Mouse (Mus musculus) layer of hippocampus, postnatal 25 days (tissue): ENCODE results near the gene Pitpnc1. TPM values are rescaled to one million over a fixed set of nuclear protein-coding genes. Genes with fewer than 3 reads are reported as not detected.

Source experiments
- DNase-seq, 2 experiments: peaks; one replicate each; pipeline ENCODE4 v3.0.0; 2022; ENCODE audit warnings: mixed read lengths in 2 of 2, low spot score in 1 of 2; ENCODE audit errors: extremely low spot score in 1 of 2
- total RNA-seq, 2 experiments: library from RNA; stranded (reverse); gene quantifications; 2 replicates each; pipeline ENCODE4 v1.2.3; 2021

Gene Pitpnc1
- total RNA-seq, 2 experiments from 2014 or later: 53.6 to 58.3 TPM

GRCm38 (mm10) chr11:107410090-107410732 is 60.3 kb downstream of the Pitpnc1 start:
- no peak for DNase-seq

DNA sequence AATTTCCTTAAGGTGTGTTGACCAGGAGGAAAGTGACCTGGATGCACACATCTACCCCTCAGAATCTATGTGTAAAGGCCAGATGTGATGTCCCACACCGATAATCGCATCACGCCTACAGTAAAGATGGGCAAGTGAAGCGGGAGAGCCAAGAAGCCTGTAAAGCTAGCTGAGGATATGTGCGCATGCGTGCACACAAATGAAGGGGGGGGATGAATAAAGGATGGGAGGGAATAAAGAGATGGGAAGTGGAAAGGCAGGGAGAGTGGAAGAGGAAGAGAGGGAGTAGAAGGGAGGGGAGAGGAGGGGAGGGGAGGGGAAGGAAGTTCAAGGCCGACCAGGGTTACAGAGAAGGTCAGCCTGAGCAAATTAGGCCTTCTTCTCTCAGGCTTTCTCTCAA is 61.6 kb downstream of the Pitpnc1 start:
- DNase-seq: no peak

- no peak for DNase-seq
These were observed 62.8 kb downstream of the Pitpnc1 start for GRCm38 (mm10) chr11:107407698-107408097.

- no peak for DNase-seq
These were observed 64.7 kb downstream of the Pitpnc1 start for GRCm38 (mm10) chr11:107405606-107406333.

DNA sequence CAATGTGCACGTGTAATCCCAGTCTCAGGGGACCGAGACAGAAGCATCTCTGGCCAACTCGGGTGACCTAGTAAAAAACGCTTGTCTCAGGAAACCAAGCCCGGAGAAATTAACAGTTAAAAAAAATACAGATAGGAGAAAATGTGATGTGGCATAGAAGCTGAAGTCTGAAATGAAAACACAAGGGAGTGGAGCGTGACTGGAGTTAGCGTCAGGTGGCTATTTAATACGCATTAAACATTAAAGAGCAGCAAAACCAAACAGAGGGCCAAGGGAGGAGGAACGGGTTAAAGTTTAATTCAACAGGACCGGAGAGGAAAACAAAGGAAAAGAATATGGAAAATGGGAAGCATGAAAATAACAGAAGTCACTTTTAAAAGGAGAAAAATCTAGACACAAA is 67.2 kb downstream of the Pitpnc1 start:
- DNase-seq: no peak

DNA sequence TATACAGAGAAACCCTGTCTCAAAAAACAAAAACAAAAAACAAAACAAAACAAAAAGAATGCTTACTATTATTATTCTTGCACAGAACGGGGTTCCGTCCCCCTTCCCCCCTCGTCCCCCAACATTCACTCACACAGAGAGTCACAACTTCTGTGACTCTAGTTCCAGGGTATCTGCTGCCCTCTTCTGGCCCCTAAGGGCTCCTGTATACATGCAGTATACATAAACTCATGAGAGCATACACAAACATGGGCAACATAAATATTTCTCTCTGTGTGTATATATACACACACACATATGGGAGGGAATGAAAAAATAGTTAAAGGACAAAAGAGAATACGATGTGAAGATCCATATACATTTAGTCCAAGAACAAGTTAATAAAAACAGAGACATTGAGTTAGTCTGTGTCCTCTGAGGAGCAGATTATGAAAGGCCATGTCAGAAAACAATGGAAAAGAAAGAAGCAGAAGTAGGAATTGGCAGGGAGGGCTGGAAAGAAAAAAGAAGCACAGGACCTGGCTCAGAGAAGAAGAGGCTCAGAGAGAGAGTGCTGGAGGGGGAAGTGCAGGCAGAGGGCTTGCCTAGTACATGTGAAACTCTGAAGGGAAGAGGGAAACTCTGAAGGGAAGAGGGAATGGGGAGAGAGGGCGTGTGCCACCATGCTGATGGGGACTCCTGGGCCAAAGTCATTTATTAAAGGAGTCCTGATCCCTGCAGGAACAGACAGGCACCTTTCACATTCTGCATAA is 68.5 kb downstream of the Pitpnc1 start:
- DNase-seq: no peak

DNA sequence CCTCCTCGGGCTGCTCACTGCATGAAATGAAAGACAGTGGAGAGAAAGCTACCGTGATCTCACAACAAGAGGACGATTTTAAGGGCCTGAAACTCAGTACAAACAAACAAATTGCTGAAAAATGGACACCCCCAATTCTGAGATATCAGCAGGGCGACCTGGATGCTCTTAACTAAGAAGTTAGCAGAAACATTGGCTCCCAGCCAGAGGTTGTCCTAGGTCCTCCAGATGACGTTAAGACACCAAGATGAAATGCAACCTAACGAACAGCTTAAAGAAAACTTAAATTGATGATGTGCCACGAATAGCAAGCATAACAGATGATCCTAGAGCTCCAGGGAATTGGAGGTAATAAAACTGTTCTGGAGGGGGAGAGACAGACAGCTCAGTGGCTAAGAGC is 69.7 kb downstream of the Pitpnc1 start:
- DNase-seq: no peak

GRCm38 (mm10) chr11:107400005-107400404 is 70.5 kb downstream of the Pitpnc1 start:
- DNase-seq: no peak

- DNase-seq: no peak
These were observed 73.0 kb downstream of the Pitpnc1 start for GRCm38 (mm10) chr11:107397326-107397998.

GRCm38 (mm10) chr11:107394245-107394644 is 76.3 kb downstream of the Pitpnc1 start:
- DNase-seq: no peak

- no peak for DNase-seq
These were observed 76.7 kb downstream of the Pitpnc1 start for GRCm38 (mm10) chr11:107393828-107394165.

DNA sequence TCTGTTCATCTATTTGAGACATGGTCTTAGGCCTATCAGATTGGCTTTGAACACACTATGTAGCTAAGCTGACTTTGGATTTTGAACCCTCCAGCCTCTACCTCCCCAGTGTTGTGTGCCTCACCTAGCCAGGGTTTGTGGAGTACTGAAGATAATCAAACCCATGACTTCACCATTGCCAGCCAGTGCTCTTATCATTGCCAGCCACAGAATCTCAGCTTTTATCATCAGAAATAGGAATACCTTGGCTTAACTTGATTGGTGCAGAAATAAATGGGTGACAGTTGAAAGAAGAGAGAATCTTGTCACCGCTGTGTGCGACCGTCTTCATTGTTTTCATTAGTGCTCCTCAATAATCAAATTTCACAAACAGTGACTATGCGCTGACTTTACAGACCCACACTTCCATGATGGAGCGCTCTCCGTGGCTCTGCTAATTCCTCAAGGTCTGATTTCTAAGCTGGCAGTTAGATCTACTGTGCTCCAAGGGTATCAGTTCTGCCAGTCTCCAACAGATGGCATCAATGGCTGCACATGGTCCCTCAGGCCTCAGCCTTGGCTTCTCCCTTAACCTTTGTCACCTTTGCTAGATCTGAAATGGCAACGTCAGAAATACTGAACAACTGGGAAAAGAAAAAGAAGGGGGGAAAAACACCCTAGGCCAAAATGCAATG is 77.2 kb downstream of the Pitpnc1 start:
- no peak for DNase-seq

DNA sequence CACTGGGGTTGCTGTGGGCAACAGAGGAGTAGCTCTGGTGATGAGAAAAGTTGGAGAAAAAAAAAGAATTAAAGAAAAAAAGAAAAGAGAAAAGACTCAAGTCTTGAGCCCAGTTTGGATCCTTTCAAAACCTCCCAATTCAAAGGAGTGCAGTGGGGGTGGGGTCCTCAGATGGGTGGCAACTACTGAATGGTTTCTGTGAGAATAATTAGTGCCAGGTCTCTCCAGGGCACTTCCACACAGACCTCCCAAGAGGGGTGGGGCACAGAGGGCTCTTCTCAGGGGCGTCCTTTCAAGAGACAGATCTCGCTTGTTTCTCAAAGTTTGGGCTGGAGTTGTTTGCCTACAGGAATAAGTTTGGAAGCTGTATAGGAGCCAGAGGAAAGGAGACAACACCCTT is 80.0 kb downstream of the Pitpnc1 start:
- no peak for DNase-seq

DNA sequence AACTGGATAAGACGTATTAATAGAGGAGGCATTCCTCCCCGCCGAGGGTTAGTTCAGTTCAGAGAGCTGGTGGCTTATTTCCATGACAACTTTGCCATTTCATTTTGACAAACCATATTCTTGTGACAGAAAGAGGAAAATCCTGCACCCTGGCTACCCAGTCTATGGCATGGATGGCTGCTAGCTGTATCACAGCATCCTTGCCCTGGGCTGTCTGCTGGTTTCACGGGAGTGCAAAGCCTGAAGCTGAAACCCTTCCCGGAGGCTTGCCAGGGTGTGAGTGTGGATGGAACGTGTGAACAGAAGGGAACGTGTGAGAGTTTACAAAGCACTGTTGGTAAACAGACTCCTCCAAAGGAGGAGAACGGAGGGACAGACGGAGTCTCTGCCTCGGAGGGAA is 80.5 kb downstream of the Pitpnc1 start:
- DNase-seq: no peak

DNA sequence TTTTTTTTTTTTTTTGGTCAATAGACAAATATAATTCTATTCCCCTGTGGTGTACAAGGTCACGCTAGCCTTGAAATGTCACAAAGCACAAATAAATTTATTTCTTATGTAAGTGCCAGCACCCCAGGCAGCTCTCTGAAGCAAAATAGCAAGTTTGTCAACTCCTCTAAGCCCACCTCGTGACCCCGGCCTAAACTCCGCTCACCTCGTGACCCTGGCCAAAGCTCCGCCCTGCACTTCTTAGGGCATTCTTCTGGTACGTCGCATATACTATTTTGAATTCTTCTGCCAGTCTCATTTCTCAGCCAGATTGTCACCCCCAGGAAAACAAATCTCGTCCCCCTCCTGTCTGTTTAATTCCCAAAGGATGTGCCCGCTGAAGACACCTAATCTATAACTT is 84.0 kb downstream of the Pitpnc1 start:
- DNase-seq: no peak

- peak in 1 of 2 experiments; percentile 35 for DNase-seq
These were observed 85.2 kb downstream of the Pitpnc1 start for GRCm38 (mm10) chr11:107385306-107385705.

DNA sequence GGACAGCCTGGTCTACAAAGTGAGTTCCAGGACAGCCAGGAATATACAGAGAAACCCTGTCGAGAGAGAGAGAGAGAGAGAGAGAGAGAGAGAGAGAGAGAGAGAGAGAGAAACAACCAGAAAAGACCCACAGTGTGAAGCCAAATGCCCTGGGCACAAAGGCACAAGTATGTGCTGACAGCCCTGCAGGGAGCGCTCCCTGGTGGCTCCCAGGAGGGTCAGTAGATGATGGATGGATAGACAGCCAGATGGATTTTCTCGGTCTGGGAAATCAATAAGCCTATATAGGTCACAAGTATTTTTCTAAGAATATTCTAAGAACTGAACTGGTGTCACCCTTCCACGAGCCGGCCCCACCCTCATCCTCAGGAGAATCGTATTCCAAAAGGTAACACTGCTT is 86.5 kb downstream of the Pitpnc1 start:
- no peak for DNase-seq

DNA sequence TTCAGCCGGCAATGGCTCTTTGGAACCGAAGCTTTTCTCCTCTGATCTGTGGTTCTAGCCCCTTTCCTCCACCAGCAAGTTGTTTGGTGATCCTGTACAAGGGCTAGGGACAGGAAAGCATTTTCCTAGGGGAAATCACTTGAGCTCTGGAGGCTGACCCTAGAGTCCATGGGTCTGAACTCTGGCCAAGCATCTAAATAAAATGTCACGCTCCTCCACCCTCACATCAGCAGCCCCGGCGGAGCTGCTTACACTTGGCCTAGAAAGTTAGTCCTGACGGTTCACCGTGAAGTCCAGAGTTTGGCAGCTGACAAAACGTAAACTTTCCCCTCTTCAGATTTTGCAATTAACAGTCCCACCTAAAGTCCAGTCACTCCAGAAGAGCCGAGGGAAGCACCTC is 90.5 kb downstream of the Pitpnc1 start:
- DNase-seq: no peak

GRCm38 (mm10) chr11:107379089-107379845 is 91.2 kb downstream of the Pitpnc1 start:
- peak in 1 of 2 experiments; percentile 48 for DNase-seq

DNA sequence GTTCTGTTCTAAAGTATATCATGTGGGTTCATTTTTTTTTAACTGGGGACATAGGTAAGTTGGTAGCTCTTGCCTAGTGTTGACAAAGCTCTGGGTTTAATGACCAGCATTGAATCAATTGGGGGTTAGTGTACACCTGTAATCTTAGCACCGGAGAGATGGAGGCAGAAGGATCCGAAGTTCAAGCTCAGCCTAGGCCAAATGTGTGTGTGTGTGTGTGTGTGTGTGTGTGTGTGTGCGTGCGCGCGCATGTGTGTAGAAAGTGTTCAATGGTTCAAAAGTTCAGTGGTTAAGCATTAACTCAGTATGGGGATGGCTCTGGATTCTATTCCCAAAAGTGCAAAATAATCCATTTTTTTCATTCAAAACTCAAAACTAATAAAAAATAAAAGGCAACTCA is 93.2 kb downstream of the Pitpnc1 start:
- DNase-seq: no peak
